Mouse (Mus musculus) mammary gland, adult 2 months (tissue): ENCODE results near the gene Btbd35f19. TPM values are rescaled to one million over a fixed set of nuclear protein-coding genes. Genes with fewer than 3 reads are reported as not detected.

Experiments
- polyA plus RNA-seq: library from polyadenylated mRNA; depleted of rRNA; stranded (reverse); fragments of >200 nt; gene quantifications from 2 replicates; pipeline ENCODE4 v1.2.3, GENCODE M21; 2012; ENCODE audit warnings: low replicate concordance; rRNA removed

The Btbd35f19 gene
- not detected in 2 replicates for polyA plus RNA-seq

DNA sequence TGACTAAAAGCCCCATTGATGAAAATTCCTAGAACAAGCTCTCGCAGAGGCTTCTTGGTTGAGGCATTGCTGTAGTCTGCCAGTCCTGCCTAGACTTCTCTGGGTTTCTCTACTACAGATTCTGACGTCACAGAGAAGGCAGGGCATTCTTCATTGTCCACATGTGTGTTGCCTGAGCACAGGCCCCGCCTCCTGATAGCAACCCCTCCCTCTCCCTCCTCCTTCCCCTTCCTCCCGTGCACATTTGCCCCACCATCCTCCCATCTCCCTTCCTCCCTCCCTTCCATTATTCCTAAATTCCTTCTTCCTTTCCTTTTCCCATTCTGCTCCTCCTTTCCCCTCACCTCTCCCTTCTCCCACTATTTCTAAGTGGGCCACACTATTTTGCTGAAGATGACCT, at the start of gene Btbd35f19:
Gene Btbd35f19, minus strand, starts transcription at position 101 of the 400 bp plus-strand sequence.

DNA sequence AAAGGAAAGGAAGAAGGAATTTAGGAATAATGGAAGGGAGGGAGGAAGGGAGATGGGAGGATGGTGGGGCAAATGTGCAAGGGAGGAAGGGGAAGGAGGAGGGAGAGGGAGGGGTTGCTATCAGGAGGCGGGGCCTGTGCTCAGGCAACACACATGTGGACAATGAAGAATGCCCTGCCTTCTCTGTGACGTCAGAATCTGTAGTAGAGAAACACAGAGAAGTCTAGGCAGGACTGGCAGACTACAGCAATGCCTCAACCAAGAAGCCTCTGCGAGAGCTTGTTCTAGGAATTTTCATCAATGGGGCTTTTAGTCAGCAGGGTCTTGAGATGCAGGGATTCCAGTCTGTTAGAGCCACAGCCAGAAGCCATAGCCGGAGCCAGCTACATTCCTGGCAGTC, 47.6 kb downstream of the Btbd35f19 start, which contains the start of gene Btbd35f26:
Gene Btbd35f26, plus strand, starts transcription at position 301 of the 400 bp plus-strand sequence.

Other genes starting within 250 kb of the Btbd35f19 start
- not detected in 2 replicates for gene Spin2f, start 130.0 kb downstream of the Btbd35f19 start, polyA plus RNA-seq
- not detected in 2 replicates for gene Btbd35f26, start 47.5 kb downstream of the Btbd35f19 start, polyA plus RNA-seq
- gene Gm21883, start 190.4 kb upstream of the Btbd35f19 start, polyA plus RNA-seq = not detected in 2 replicates
- gene Spin2e, start 235.0 kb upstream of the Btbd35f19 start, polyA plus RNA-seq = not detected in 2 replicates